Mouse (Mus musculus) forebrain, embryonic 13.5 days (tissue): ENCODE results near the gene Pam16. TPM values are rescaled to one million over a fixed set of nuclear protein-coding genes. Genes with fewer than 3 reads are reported as not detected.
"Not testable (repeated sequence)": the region's sequence is repeated elsewhere in the genome, so short reads cannot be mapped to it uniquely, and the experiment has no call there.

Experiments used
- ATAC-seq: fragments of 200-750 bp; cut with Nextera tagmentation; 2 replicates; pipeline ENCODE4 v1.8.0; 2017
- H3K27ac ChIP-seq: fragments of 300-500 bp; sonication (generic); 2 replicates; pipeline ENCODE4 v1.5.1; 2015; ENCODE audit warnings: inconsistent platforms, mild to moderate bottlenecking, moderate library complexity
- H3K27me3 ChIP-seq: fragments of 300-500 bp; sonication (generic); 2 replicates; pipeline ENCODE4 v1.6.1; 2015; ENCODE audit warnings: mild to moderate bottlenecking, inconsistent platforms
- H3K36me3 ChIP-seq: fragments of 300-500 bp; sonication (generic); 2 replicates; pipeline ENCODE4 v1.6.1; 2015; ENCODE audit warnings: mild to moderate bottlenecking, inconsistent platforms; ENCODE audit not compliant: poor library complexity, severe bottlenecking
- H3K4me1 ChIP-seq: fragments of 300-500 bp; sonication (generic); 2 replicates; pipeline ENCODE4 v1.6.1; 2015; ENCODE audit warnings: inconsistent platforms
- H3K4me2 ChIP-seq: fragments of 300-500 bp; sonication (generic); 2 replicates; pipeline ENCODE4 v1.6.1; 2015; ENCODE audit warnings: inconsistent platforms, mild to moderate bottlenecking, moderate library complexity
- H3K4me3 ChIP-seq: fragments of 300-500 bp; sonication (generic); 2 replicates; pipeline ENCODE4 v1.5.1; 2015; ENCODE audit warnings: mild to moderate bottlenecking, inconsistent platforms
- H3K9ac ChIP-seq: fragments of 300-500 bp; sonication (generic); 2 replicates; pipeline ENCODE4 v1.6.1; 2015; ENCODE audit warnings: mild to moderate bottlenecking, inconsistent platforms
- H3K9me3 ChIP-seq: fragments of 300-500 bp; sonication (generic); replicated peaks from 2 replicates; pipeline ENCODE4 v1.6.1; 2016; ENCODE audit warnings: inconsistent platforms
- WGBS: fragments of 180-500 bp; shearing (Covaris S2); methylation state at CpG from one replicate; pipeline ENCODE4 v1.1.7; 2015; 5-methylcytosine and 5-hydroxymethylcytosine counted together
- polyA plus RNA-seq: library from polyadenylated mRNA; unstranded; fragments of >200 nt; fragmentation: Nextera tagmentation; extraction: Ambion mirVana; gene quantifications from 2 replicates; pipeline ENCODE4 v1.2.1, GENCODE M21; 2015

Gene Pam16
- polyA plus RNA-seq, 1 experiment from 2014 or later: 149 TPM

GRCm38 (mm10) chr16:4585642-4586530, 38.9 kb downstream of the Pam16 start:
- no peaks in the 10 kb centered on the region for H3K27me3 ChIP-seq
- peak overlapping the region; percentile 51 for H3K4me3 ChIP-seq
- ATAC-seq: peak; percentile 23
- H3K27ac ChIP-seq: peak overlapping the region; percentile 73
- H3K36me3 ChIP-seq: peaks cover 9% of the 10 kb centered on the region
- peaks cover 16% of the 10 kb centered on the region; the same call in 1 of the 2 replicates for H3K4me1 ChIP-seq
- H3K9ac ChIP-seq: peak overlapping the region; percentile 67
- peak overlapping the region; percentile 62 for H3K4me2 ChIP-seq
- WGBS: 9% methylated on average over 14 of the region's 14 CpGs
- no peaks in the 10 kb centered on the region for H3K9me3 ChIP-seq

DNA sequence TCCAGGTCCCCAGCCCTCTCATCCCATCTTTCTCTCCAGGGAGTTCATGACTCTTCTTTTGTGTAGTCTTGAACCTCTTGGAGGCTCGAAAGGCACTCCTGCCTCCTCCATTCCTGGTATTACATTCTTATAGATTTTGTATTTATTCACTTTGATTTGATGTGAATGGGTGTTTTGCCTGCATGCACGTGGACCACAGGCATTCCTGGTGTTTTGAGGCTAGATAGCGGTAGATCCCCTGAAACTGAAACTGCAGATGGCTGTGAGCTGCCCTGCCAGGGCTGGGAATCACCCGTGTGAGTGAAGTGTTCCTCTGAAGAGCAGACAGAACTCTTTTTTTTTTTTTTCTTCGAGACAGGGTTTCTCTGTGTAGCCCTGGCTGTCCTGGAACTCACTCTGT, 40.4 kb downstream of the Pam16 start:
- Histone ChIP-seq H3K9me3 (no peaks in the 10 kb centered on the region), H3K4me2 (no peak overlapping the region), H3K9ac (no peak overlapping the region), H3K4me3 (no peak overlapping the region), H3K4me1 (peaks cover 16% of the 10 kb centered on the region; the same call in 1 of the 2 replicates), H3K27ac (no peak overlapping the region), H3K36me3 (no peaks in the 10 kb centered on the region), H3K27me3 (no peaks in the 10 kb centered on the region)
- WGBS: 72% methylated on average over 5 of the region's 5 CpGs
- no peak for ATAC-seq

DNA sequence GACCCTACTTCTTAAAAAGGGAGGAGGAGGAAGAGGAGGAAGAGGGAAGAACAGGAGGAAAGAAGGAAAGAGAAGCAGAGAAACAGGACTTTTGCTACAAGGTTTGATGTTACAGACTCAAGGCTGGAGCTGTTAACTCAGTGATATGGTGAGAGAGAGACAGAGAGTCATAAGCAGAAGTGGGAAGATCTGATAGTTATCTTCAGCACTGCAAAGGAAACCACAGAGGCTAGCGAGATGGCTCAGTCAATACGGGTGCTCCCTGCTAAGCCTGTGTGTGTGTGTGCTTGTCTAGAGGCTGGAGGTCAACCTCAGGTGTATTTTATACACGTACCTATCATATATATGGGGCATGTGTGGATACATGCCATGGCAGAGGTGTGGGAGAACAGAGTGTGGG, 41.0 kb downstream of the Pam16 start:
- 92% methylated on average over 3 of the region's 3 CpGs for WGBS

GRCm38 (mm10) chr16:4581179-4581578, 43.6 kb downstream of the Pam16 start:
- not testable (repeated sequence) for H3K4me3 ChIP-seq, ATAC-seq
- 87% methylated on average over 4 of the region's 4 CpGs for WGBS

More for the DNA sequence above, 41.0 kb downstream of the Pam16 start:
- peaks cover 16% of the 10 kb centered on the region; the same call in 1 of the 2 replicates for H3K4me1 ChIP-seq
- no peak overlapping the region for H3K4me2 ChIP-seq
- H3K36me3 ChIP-seq: no peaks in the 10 kb centered on the region
- no peaks in the 10 kb centered on the region for H3K27me3 ChIP-seq
- H3K4me3 ChIP-seq: no peak overlapping the region
- no peak overlapping the region for H3K9ac ChIP-seq
- H3K27ac ChIP-seq: no peak overlapping the region
- no peak for ATAC-seq
- H3K9me3 ChIP-seq: no peaks in the 10 kb centered on the region

GRCm38 (mm10) chr16:4578630-4579029, 46.2 kb downstream of the Pam16 start:
- H3K9me3 ChIP-seq: no peaks in the 10 kb centered on the region
- 80% methylated on average over 7 of the region's 7 CpGs for WGBS
- no peak overlapping the region for H3K9ac ChIP-seq
- H3K36me3 ChIP-seq: no peaks in the 10 kb centered on the region
- H3K4me2 ChIP-seq: no peak overlapping the region
- H3K27ac ChIP-seq: no peak overlapping the region
- no peaks in the 10 kb centered on the region for H3K4me1 ChIP-seq
- no peak for ATAC-seq
- no peaks in the 10 kb centered on the region for H3K27me3 ChIP-seq
- H3K4me3 ChIP-seq: no peak overlapping the region

More at GRCm38 (mm10) chr16:4581179-4581578, 43.6 kb downstream of the Pam16 start:
- not testable (repeated sequence) for H3K9me3 ChIP-seq, H3K4me2 ChIP-seq, H3K9ac ChIP-seq, H3K4me1 ChIP-seq, H3K36me3 ChIP-seq, H3K27me3 ChIP-seq, H3K27ac ChIP-seq

- WGBS: 72% methylated on average over 2 of the region's 2 CpGs
- Histone ChIP-seq H3K9ac (no peak overlapping the region), H3K36me3 (no peaks in the 10 kb centered on the region), H3K9me3 (no peaks in the 10 kb centered on the region), H3K4me3 (no peak overlapping the region), H3K27ac (no peak overlapping the region), H3K4me2 (no peak overlapping the region), H3K4me1 (no peaks in the 10 kb centered on the region), H3K27me3 (no peaks in the 10 kb centered on the region)
- ATAC-seq: no peak
These were observed 47.9 kb downstream of the Pam16 start for GRCm38 (mm10) chr16:4576873-4577272.

GRCm38 (mm10) chr16:4576038-4576437, 48.8 kb downstream of the Pam16 start:
- no peak for ATAC-seq
- no peak overlapping the region for H3K9ac ChIP-seq

GRCm38 (mm10) chr16:4570737-4571136, 54.1 kb downstream of the Pam16 start:
- H3K27ac ChIP-seq: no peak overlapping the region
- H3K4me3 ChIP-seq: no peak overlapping the region
- 64% methylated on average over 4 of the region's 4 CpGs for WGBS
- H3K9me3 ChIP-seq: no peaks in the 10 kb centered on the region
- H3K27me3 ChIP-seq: no peaks in the 10 kb centered on the region
- H3K4me1 ChIP-seq: 0 out of 2 replicates have a peak, but pooled peaks cover 6% of the 10 kb centered on the region
- ATAC-seq: no peak
- peak overlapping the region; percentile 16; the same call in 1 of the 2 replicates for H3K9ac ChIP-seq
- H3K4me2 ChIP-seq: no peak overlapping the region
- no peaks in the 10 kb centered on the region for H3K36me3 ChIP-seq

More at GRCm38 (mm10) chr16:4576038-4576437, 48.8 kb downstream of the Pam16 start:
- WGBS: 38% methylated on average over 2 of the region's 2 CpGs
- Histone ChIP-seq H3K9me3 (no peaks in the 10 kb centered on the region), H3K4me2 (no peak overlapping the region), H3K36me3 (no peaks in the 10 kb centered on the region), H3K27ac (no peak overlapping the region), H3K4me1 (0 out of 2 replicates have a peak, but pooled peaks cover 2% of the 10 kb centered on the region), H3K4me3 (no peak overlapping the region), H3K27me3 (no peaks in the 10 kb centered on the region)

- H3K9ac ChIP-seq: no peak overlapping the region
- no peak overlapping the region for H3K4me2 ChIP-seq
- no peaks in the 10 kb centered on the region for H3K36me3 ChIP-seq
- no peak overlapping the region for H3K4me3 ChIP-seq
- WGBS: 18% methylated on average over 4 of the region's 4 CpGs
- peak; percentile 48 for ATAC-seq
- H3K27ac ChIP-seq: no peak overlapping the region
- 0 out of 2 replicates have a peak, but pooled peaks cover 2% of the 10 kb centered on the region for H3K27me3 ChIP-seq
- H3K4me1 ChIP-seq: 0 out of 2 replicates have a peak, but pooled peaks cover 6% of the 10 kb centered on the region
- no peaks in the 10 kb centered on the region for H3K9me3 ChIP-seq
These were observed 56.9 kb downstream of the Pam16 start for GRCm38 (mm10) chr16:4567912-4568311.

Other genes starting within 250 kb of the Pam16 start
- gene Adcy9, start 204.5 kb downstream of the Pam16 start, polyA plus RNA-seq: 1.0 and 1.3 TPM in 2 replicates
- gene Srl, start 83.2 kb downstream of the Pam16 start, polyA plus RNA-seq: 25.2 and 30.2 TPM in 2 replicates
- gene Tfap4, start 65.1 kb downstream of the Pam16 start, polyA plus RNA-seq: 15.7 and 17.3 TPM in 2 replicates
- 16.7 and 19.4 TPM in 2 replicates for gene Glis2, start 30.3 kb downstream of the Pam16 start, polyA plus RNA-seq
- gene Vasn, start 15.0 kb upstream of the Pam16 start, polyA plus RNA-seq: 2.3 and 2.7 TPM in 2 replicates
- gene Dnaja3, start 15.0 kb upstream of the Pam16 start, polyA plus RNA-seq: 48.0 and 53.2 TPM in 2 replicates
- gene Coro7, start 54.8 kb upstream of the Pam16 start, polyA plus RNA-seq: 19.4 and 20.1 TPM in 2 replicates
- 158 and 173 TPM in 2 replicates for gene Nmral1, start 94.4 kb upstream of the Pam16 start, polyA plus RNA-seq
- gene Hmox2, start 101.4 kb upstream of the Pam16 start, polyA plus RNA-seq: 77.0 and 85.1 TPM in 2 replicates
- gene Cdip1, start 165.3 kb upstream of the Pam16 start, polyA plus RNA-seq: 92.2 and 103 TPM in 2 replicates
- gene 4930562C15Rik, start 210.4 kb upstream of the Pam16 start, polyA plus RNA-seq: 0.37 and 0.39 TPM in 2 replicates